In genomic region chr11:51650691-51651515, GRCm38 (mm10) we compare ENCODE assay signal across 8 mouse cellular contexts. TPM values are rescaled to one million over a fixed set of nuclear protein-coding genes. Genes with fewer than 3 reads are reported as not detected.
DNase-seq lines count a peak whose midpoint lies in the region; ATAC-seq and TF ChIP-seq lines count a peak whose summit lies in the region.

Gene N4bp3, minus strand, starts transcription at chr11:51650842.
Gene D930048N14Rik, plus strand, starts transcription at chr11:51650954.

- no peak for TF ChIP-seq POLR2A in olfactory bulb, adult 2 months (IDR thresholded peaks at IDR 0.05; ENCODE audit: insufficient read depth, low read depth, low read length)

- H3K4me1 ChIP-seq in lung, embryonic 15.5 days: peaks cover 27% of the 10 kb centered on the region
- peaks cover 33% of the 10 kb centered on the region for H3K4me1 ChIP-seq in olfactory bulb, adult 2 months (ENCODE audit: control insufficient read depth, insufficient read depth, low read length)

- peak within 1 kb of the TSS; percentile 92 for H3K4me2 ChIP-seq in lung, embryonic 15.5 days

- WGBS in lung, embryonic 15.5 days: 2% methylated on average over 64 of the region's 70 CpGs
- WGBS in olfactory bulb, adult 2 months: 2% methylated on average over 70 of the region's 70 CpGs

- H3K4me3 ChIP-seq in lung, embryonic 15.5 days: peak within 1 kb of the TSS; percentile 65
- peak within 1 kb of the TSS; percentile 51 for H3K4me3 ChIP-seq in olfactory bulb, adult 2 months (ENCODE audit: insufficient read depth, low read depth, low read length)

- H3K9ac ChIP-seq in lung, embryonic 15.5 days: peak within 1 kb of the TSS; percentile 66

- TF ChIP-seq CTCF in olfactory bulb, adult 2 months (IDR thresholded peaks at IDR 0.05; ENCODE audit: insufficient read depth, low read depth, low read length): no peak

- H3K27ac ChIP-seq in lung, embryonic 15.5 days: peak within 1 kb of the TSS; percentile 66
- H3K27ac ChIP-seq in olfactory bulb, adult 2 months (ENCODE audit: insufficient read depth, low read depth, low read length): no peak within 1 kb of the TSS

- H3K27me3 ChIP-seq in lung, embryonic 15.5 days: peaks cover 3% of the 10 kb centered on the region; the same call in 1 of the 2 replicates

- H3K9me3 ChIP-seq in lung, embryonic 15.5 days: no peaks in the 10 kb centered on the region

- no peaks in the 10 kb centered on the region for H3K36me3 ChIP-seq in lung, embryonic 15.5 days

- ATAC-seq in lung, embryonic 15.5 days (ENCODE audit: borderline replicate concordance, extremely low read depth, low FRiP score, low TSS enrichment): peak; percentile 82

- DNase-seq in right cerebral cortex, postnatal 10 days (ENCODE audit: low spot score in 2 of 2): peak; percentile 64 to 67
- no peak for DNase-seq in right cerebral cortex, postnatal 14 days
- peak; percentile 49 to 68 for DNase-seq in cerebellum, postnatal 25 days
- peak; percentile 98 for DNase-seq in heart, adult 11 months
- DNase-seq in kidney, adult 11 months: peak; percentile 73
- DNase-seq in urinary bladder, postnatal 36 days (ENCODE audit: low spot score in 2 of 2): peak; percentile 75 to 79

RNA-seq across cellular contexts. Expression of gene N4bp3, which starts in this region (rescaled TPM):
- polyA plus RNA-seq in lung, embryonic 15.5 days (2015; fragmentation: Nextera tagmentation; extraction: Ambion mirVana): 46.2 and 46.6 TPM in 2 replicates
- not detected in 2 replicates for polyA plus RNA-seq in olfactory bulb, adult 2 months (2012; ENCODE audit: insufficient read depth, insufficient read length, low replicate concordance, missing spikeins)

RNA-seq across cellular contexts. Expression of gene D930048N14Rik, which starts in this region (rescaled TPM):
- 2.7 and 3.9 TPM in 2 replicates for polyA plus RNA-seq in lung, embryonic 15.5 days (2015; fragmentation: Nextera tagmentation; extraction: Ambion mirVana)
- polyA plus RNA-seq in olfactory bulb, adult 2 months (2012; ENCODE audit: insufficient read depth, insufficient read length, low replicate concordance, missing spikeins): not detected in 2 replicates

Comparison
In these comparisons a context has a peak if more than half of its experiments do, and no peak if none do; other contexts are left out.
1. RNA of gene N4bp3 (polyA plus RNA-seq): 46.2 to 46.6 TPM in lung, embryonic 15.5 days; not detected in olfactory bulb, adult 2 months; every median in the first group is over 10 times any median in the second.